Mouse (Mus musculus) thymus, adult 2 months (tissue): ENCODE results near the gene Gm20388.

Source experiments
- CTCF ChIP-seq: fragments of 200-500 bp; IDR thresholded peaks from 2 replicates; pipeline ENCODE4 v1.5.1; 2012; ENCODE audit warnings: mild to moderate bottlenecking, control low read depth, low read length, moderate library complexity, borderline replicate concordance; ENCODE audit not compliant: control insufficient read depth, poor library complexity, insufficient read depth; ENCODE audit errors: extremely low read depth
- POLR2A ChIP-seq: fragments of 200-500 bp; IDR thresholded peaks from 2 replicates; pipeline ENCODE4 v1.6.1; 2012; ENCODE audit warnings: mild to moderate bottlenecking, low read length, control low read depth, moderate library complexity; ENCODE audit not compliant: control insufficient read depth, poor library complexity, insufficient read depth; ENCODE audit errors: extremely low read depth

GRCm38 (mm10) chr8:122357641-122358040 is 2447.0 kb downstream of the Gm20388 start:
- TF ChIP-seq POLR2A (no peak), CTCF (no peak)
